Mouse (Mus musculus): Measurements from ENCODE around the gene Shtn1. TPM values are rescaled to one million over a fixed set of nuclear protein-coding genes. Genes with fewer than 3 reads are reported as not detected.

Gene Shtn1
- polyA plus RNA-seq, 1 experiment = 1.7 TPM

GRCm38 (mm10) chr19:59047511-59047910, 28.4 kb downstream of the Shtn1 start:
- 95% methylated on average over 5 of the region's 5 CpGs for WGBS

GRCm38 (mm10) chr19:59041086-59041485, 34.8 kb downstream of the Shtn1 start:
- 98% methylated on average over 3 of the region's 3 CpGs for WGBS
- Histone ChIP-seq H3K27ac (ENCODE audit: control insufficient read depth, insufficient read depth, low read length) (no peak overlapping the region), H3K4me3 (ENCODE audit: control insufficient read depth, insufficient read depth, low read length) (no peak overlapping the region), H3K27me3 (ENCODE audit: control insufficient read depth, insufficient read depth, low read length) (no peaks in the 10 kb centered on the region), H3K4me1 (replicated peaks; ENCODE audit: control insufficient read depth, insufficient read depth, low read length) (no peaks in the 10 kb centered on the region), H3K36me3 (ENCODE audit: control insufficient read depth, insufficient read depth, low read length) (no peaks in the 10 kb centered on the region)
- no peak for DNase-seq
- no peak for TF ChIP-seq CTCF (IDR thresholded peaks at IDR 0.05; ENCODE audit: borderline replicate concordance, control insufficient read depth, extremely low read depth, insufficient read depth, low read length, poor library complexity)
- TF ChIP-seq POLR2A (IDR thresholded peaks at IDR 0.05; ENCODE audit: control insufficient read depth, extremely low read depth, insufficient read depth, low read length, poor library complexity) = no peak

More at GRCm38 (mm10) chr19:59047511-59047910, 28.4 kb downstream of the Shtn1 start:
- Histone ChIP-seq H3K27ac (ENCODE audit: control insufficient read depth, insufficient read depth, low read length) (no peak overlapping the region), H3K4me1 (replicated peaks; ENCODE audit: control insufficient read depth, insufficient read depth, low read length) (no peaks in the 10 kb centered on the region), H3K4me3 (ENCODE audit: control insufficient read depth, insufficient read depth, low read length) (no peak overlapping the region), H3K36me3 (ENCODE audit: control insufficient read depth, insufficient read depth, low read length) (no peaks in the 10 kb centered on the region), H3K27me3 (ENCODE audit: control insufficient read depth, insufficient read depth, low read length) (no peaks in the 10 kb centered on the region)
- DNase-seq = no peak
- TF ChIP-seq CTCF (IDR thresholded peaks at IDR 0.05; ENCODE audit: borderline replicate concordance, control insufficient read depth, extremely low read depth, insufficient read depth, low read length, poor library complexity) (no peak), POLR2A (IDR thresholded peaks at IDR 0.05; ENCODE audit: control insufficient read depth, extremely low read depth, insufficient read depth, low read length, poor library complexity) (no peak)

- DNase-seq = no peak
- Histone ChIP-seq H3K27ac (ENCODE audit: control insufficient read depth, insufficient read depth, low read length) (no peak overlapping the region), H3K27me3 (ENCODE audit: control insufficient read depth, insufficient read depth, low read length) (no peaks in the 10 kb centered on the region), H3K4me1 (replicated peaks; ENCODE audit: control insufficient read depth, insufficient read depth, low read length) (no peaks in the 10 kb centered on the region), H3K4me3 (ENCODE audit: control insufficient read depth, insufficient read depth, low read length) (no peak overlapping the region), H3K36me3 (ENCODE audit: control insufficient read depth, insufficient read depth, low read length) (no peaks in the 10 kb centered on the region)
- no peak for TF ChIP-seq POLR2A (IDR thresholded peaks at IDR 0.05; ENCODE audit: control insufficient read depth, extremely low read depth, insufficient read depth, low read length, poor library complexity)
- TF ChIP-seq CTCF (IDR thresholded peaks at IDR 0.05; ENCODE audit: borderline replicate concordance, control insufficient read depth, extremely low read depth, insufficient read depth, low read length, poor library complexity) = no peak
- 91% methylated on average over 4 of the region's 4 CpGs for WGBS
Measured at GRCm38 (mm10) chr19:59038793-59039192, 37.1 kb downstream of the Shtn1 start.

- no peak overlapping the region for H3K4me3 ChIP-seq (ENCODE audit: control insufficient read depth, insufficient read depth, low read length)
- no peaks in the 10 kb centered on the region for H3K27me3 ChIP-seq (ENCODE audit: control insufficient read depth, insufficient read depth, low read length)
- DNase-seq = no peak
- H3K27ac ChIP-seq (ENCODE audit: control insufficient read depth, insufficient read depth, low read length) = no peak overlapping the region
- no peaks in the 10 kb centered on the region for H3K4me1 ChIP-seq (replicated peaks; ENCODE audit: control insufficient read depth, insufficient read depth, low read length)
- WGBS = 76% methylated on average over 3 of the region's 3 CpGs
- no peak for TF ChIP-seq POLR2A (IDR thresholded peaks at IDR 0.05; ENCODE audit: control insufficient read depth, extremely low read depth, insufficient read depth, low read length, poor library complexity)
- TF ChIP-seq CTCF (IDR thresholded peaks at IDR 0.05; ENCODE audit: borderline replicate concordance, control insufficient read depth, extremely low read depth, insufficient read depth, low read length, poor library complexity) = no peak
- H3K36me3 ChIP-seq (ENCODE audit: control insufficient read depth, insufficient read depth, low read length) = no peaks in the 10 kb centered on the region
Measured at GRCm38 (mm10) chr19:59036811-59037210, 39.1 kb downstream of the Shtn1 start.

- 93% methylated on average over 4 of the region's 4 CpGs for WGBS
- H3K27ac ChIP-seq (ENCODE audit: control insufficient read depth, insufficient read depth, low read length) = no peak overlapping the region
- H3K4me3 ChIP-seq (ENCODE audit: control insufficient read depth, insufficient read depth, low read length) = no peak overlapping the region
- no peak for TF ChIP-seq POLR2A (IDR thresholded peaks at IDR 0.05; ENCODE audit: control insufficient read depth, extremely low read depth, insufficient read depth, low read length, poor library complexity)
- TF ChIP-seq CTCF (IDR thresholded peaks at IDR 0.05; ENCODE audit: borderline replicate concordance, control insufficient read depth, extremely low read depth, insufficient read depth, low read length, poor library complexity) = no peak
- H3K36me3 ChIP-seq (ENCODE audit: control insufficient read depth, insufficient read depth, low read length) = no peaks in the 10 kb centered on the region
- DNase-seq = no peak
- H3K4me1 ChIP-seq (replicated peaks; ENCODE audit: control insufficient read depth, insufficient read depth, low read length) = no peaks in the 10 kb centered on the region
- H3K27me3 ChIP-seq (ENCODE audit: control insufficient read depth, insufficient read depth, low read length) = no peaks in the 10 kb centered on the region
Measured at GRCm38 (mm10) chr19:59033241-59033640, 42.7 kb downstream of the Shtn1 start.

GRCm38 (mm10) chr19:59030221-59030620, 45.7 kb downstream of the Shtn1 start:
- DNase-seq = no peak
- Histone ChIP-seq H3K4me1 (replicated peaks; ENCODE audit: control insufficient read depth, insufficient read depth, low read length) (no peaks in the 10 kb centered on the region), H3K4me3 (ENCODE audit: control insufficient read depth, insufficient read depth, low read length) (no peak overlapping the region), H3K27me3 (ENCODE audit: control insufficient read depth, insufficient read depth, low read length) (no peaks in the 10 kb centered on the region), H3K27ac (ENCODE audit: control insufficient read depth, insufficient read depth, low read length) (no peak overlapping the region), H3K36me3 (ENCODE audit: control insufficient read depth, insufficient read depth, low read length) (no peaks in the 10 kb centered on the region)
- WGBS = 85% methylated on average over 1 of the region's 1 CpGs
- no peak for TF ChIP-seq POLR2A (IDR thresholded peaks at IDR 0.05; ENCODE audit: control insufficient read depth, extremely low read depth, insufficient read depth, low read length, poor library complexity)
- no peak for TF ChIP-seq CTCF (IDR thresholded peaks at IDR 0.05; ENCODE audit: borderline replicate concordance, control insufficient read depth, extremely low read depth, insufficient read depth, low read length, poor library complexity)

- H3K27me3 ChIP-seq (ENCODE audit: control insufficient read depth, insufficient read depth, low read length) = no peaks in the 10 kb centered on the region
- H3K4me3 ChIP-seq (ENCODE audit: control insufficient read depth, insufficient read depth, low read length) = no peak overlapping the region
- H3K4me1 ChIP-seq (replicated peaks; ENCODE audit: control insufficient read depth, insufficient read depth, low read length) = no peaks in the 10 kb centered on the region
- 92% methylated on average over 9 of the region's 9 CpGs for WGBS
- TF ChIP-seq CTCF (IDR thresholded peaks at IDR 0.05; ENCODE audit: borderline replicate concordance, control insufficient read depth, extremely low read depth, insufficient read depth, low read length, poor library complexity) = no peak
- no peak for TF ChIP-seq POLR2A (IDR thresholded peaks at IDR 0.05; ENCODE audit: control insufficient read depth, extremely low read depth, insufficient read depth, low read length, poor library complexity)
- no peaks in the 10 kb centered on the region for H3K36me3 ChIP-seq (ENCODE audit: control insufficient read depth, insufficient read depth, low read length)
- no peak for DNase-seq
- no peak overlapping the region for H3K27ac ChIP-seq (ENCODE audit: control insufficient read depth, insufficient read depth, low read length)
Measured at GRCm38 (mm10) chr19:59029011-59029410, 46.9 kb downstream of the Shtn1 start.

Measured in thymus, adult 2 months (tissue).